Mouse (Mus musculus) central nervous system, embryonic 11.5 days (tissue): ENCODE data around the gene 5730480H06Rik. TPM values are rescaled to one million over a fixed set of nuclear protein-coding genes. Genes with fewer than 3 reads are reported as not detected.

Experiments used
- polyA plus RNA-seq: library from polyadenylated mRNA; depleted of rRNA; stranded (reverse); fragments of >200 nt; gene quantifications from 2 replicates; pipeline ENCODE4 v1.2.3, GENCODE M21; 2012; rRNA removed

5730480H06Rik gene
- polyA plus RNA-seq: 19.5 and 28.7 TPM in 2 replicates

GRCm38 (mm10) chr5:48327652-48328051 is at the start of gene 5730480H06Rik:
Gene 5730480H06Rik (plus strand): TSS chr5:48327952.

